Mouse (Mus musculus) brain, embryonic 14.5 days (tissue): ENCODE measurements around the gene Lrrc49. TPM values are rescaled to one million over a fixed set of nuclear protein-coding genes. Genes with fewer than 3 reads are reported as not detected.

Experiments
- DNase-seq: peaks from one replicate; pipeline ENCODE4 v3.0.0-alpha.2; 2011; ENCODE audit warnings: low read depth
- CTCF ChIP-seq: fragments of 200-500 bp; IDR thresholded peaks from 2 replicates; pipeline ENCODE4 v1.5.1; 2012; ENCODE audit warnings: inconsistent platforms, mild to moderate bottlenecking, moderate library complexity, borderline replicate concordance; ENCODE audit not compliant: insufficient read depth, insufficient read length; ENCODE audit errors: extremely low read depth
- POLR2A ChIP-seq: fragments of 200-500 bp; IDR thresholded peaks from 2 replicates; pipeline ENCODE4 v1.6.1; 2012; ENCODE audit warnings: mild to moderate bottlenecking, inconsistent platforms, borderline replicate concordance; ENCODE audit not compliant: poor library complexity, insufficient read depth, insufficient read length, severe bottlenecking; ENCODE audit errors: extremely low read depth
- polyA plus RNA-seq: library from polyadenylated mRNA; depleted of rRNA; stranded (reverse); fragments of >200 nt; gene quantifications from 2 replicates; pipeline ENCODE4 v1.2.3, GENCODE M21; 2012

Lrrc49 gene
- polyA plus RNA-seq, 1 experiment: 72.4 TPM

- TF ChIP-seq CTCF: no peak
- no peak for TF ChIP-seq POLR2A
- no peak for DNase-seq
These were observed 77.8 kb downstream of the Lrrc49 start for GRCm38 (mm10) chr9:60610194-60610593.

DNA sequence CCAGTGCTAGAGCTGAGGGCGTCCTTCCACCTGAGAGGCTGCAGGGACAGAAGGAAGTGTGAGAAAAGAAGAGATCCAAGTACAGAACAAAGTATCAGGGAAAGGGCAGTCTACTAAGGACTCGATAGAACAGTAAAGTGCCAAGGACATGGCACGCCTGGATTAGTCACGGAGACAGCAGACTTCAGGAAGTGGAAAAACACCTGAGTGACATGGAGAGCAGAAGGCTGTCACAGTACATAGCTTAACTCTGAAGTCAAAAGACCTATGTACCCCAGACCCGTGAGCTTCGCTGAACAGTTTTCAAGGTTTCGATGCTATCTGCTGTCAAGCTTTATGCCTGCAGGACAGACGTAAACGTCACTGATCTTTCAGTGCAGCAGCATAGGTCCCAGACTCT lies 79.1 kb downstream of the Lrrc49 start:
- TF ChIP-seq CTCF (no peak), POLR2A (no peak)
- DNase-seq: no peak

GRCm38 (mm10) chr9:60608086-60608485 lies 79.9 kb downstream of the Lrrc49 start:
- TF ChIP-seq POLR2A: no peak
- no peak for TF ChIP-seq CTCF
- no peak for DNase-seq

GRCm38 (mm10) chr9:60604971-60605370 lies 83.0 kb downstream of the Lrrc49 start:
- no peak for DNase-seq
- TF ChIP-seq CTCF (no peak), POLR2A (no peak)

GRCm38 (mm10) chr9:60601936-60602335 lies 86.0 kb downstream of the Lrrc49 start:
- TF ChIP-seq POLR2A (no peak), CTCF (no peak)
- no peak for DNase-seq

DNA sequence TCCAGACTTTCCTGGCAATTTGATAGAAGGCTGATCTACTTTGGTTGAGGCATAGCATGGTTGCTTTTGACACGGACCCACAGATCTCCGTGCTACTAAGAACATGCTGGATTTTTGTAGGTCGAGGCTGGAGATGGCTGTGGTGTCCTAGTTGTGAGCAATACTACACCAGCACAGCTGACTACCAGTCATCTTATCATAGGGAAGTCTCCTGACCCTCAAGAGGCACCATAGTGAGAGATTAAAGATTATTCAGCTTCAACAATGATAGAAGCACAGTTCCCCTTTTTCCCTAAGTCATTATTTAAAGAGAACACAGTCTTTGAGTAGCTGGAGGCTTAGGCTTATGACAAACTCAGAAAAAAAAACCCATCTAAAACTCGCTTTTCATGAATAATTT lies 87.7 kb downstream of the Lrrc49 start:
- TF ChIP-seq POLR2A (no peak), CTCF (no peak)
- no peak for DNase-seq

GRCm38 (mm10) chr9:60599489-60599888 lies 88.5 kb downstream of the Lrrc49 start:
- peak; percentile 77; the same call in 1 of the 2 replicates for TF ChIP-seq CTCF
- no peak for TF ChIP-seq POLR2A
- peak; percentile 76 for DNase-seq

- no peak for DNase-seq
- TF ChIP-seq POLR2A (no peak), CTCF (no peak)
These were observed 92.6 kb downstream of the Lrrc49 start for GRCm38 (mm10) chr9:60595406-60595805.

GRCm38 (mm10) chr9:60592974-60593373 lies 95.0 kb downstream of the Lrrc49 start:
- DNase-seq: no peak

DNA sequence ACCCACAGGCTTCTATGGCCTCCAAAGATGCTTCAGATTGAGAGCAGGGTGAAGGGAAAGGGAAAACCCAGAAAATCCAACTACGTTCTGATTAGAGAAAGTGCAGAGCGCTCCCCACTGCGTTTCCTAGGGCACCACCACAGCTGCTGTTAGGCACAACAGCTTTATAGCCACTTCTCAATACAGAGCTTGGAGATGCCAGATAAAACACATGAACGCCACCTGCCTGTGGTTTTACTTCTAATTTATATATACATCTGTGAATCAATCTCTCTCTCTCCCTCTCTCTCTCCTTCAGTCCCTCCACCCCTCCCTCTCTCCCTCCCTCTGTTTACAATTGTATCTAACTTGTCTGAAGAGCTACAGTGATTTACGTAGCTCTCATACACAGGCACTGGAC lies 95.6 kb downstream of the Lrrc49 start:
- TF ChIP-seq CTCF (no peak), POLR2A (no peak)
- DNase-seq: no peak

More at GRCm38 (mm10) chr9:60592974-60593373, 95.0 kb downstream of the Lrrc49 start:
- no peak for TF ChIP-seq POLR2A
- TF ChIP-seq CTCF: no peak

DNA sequence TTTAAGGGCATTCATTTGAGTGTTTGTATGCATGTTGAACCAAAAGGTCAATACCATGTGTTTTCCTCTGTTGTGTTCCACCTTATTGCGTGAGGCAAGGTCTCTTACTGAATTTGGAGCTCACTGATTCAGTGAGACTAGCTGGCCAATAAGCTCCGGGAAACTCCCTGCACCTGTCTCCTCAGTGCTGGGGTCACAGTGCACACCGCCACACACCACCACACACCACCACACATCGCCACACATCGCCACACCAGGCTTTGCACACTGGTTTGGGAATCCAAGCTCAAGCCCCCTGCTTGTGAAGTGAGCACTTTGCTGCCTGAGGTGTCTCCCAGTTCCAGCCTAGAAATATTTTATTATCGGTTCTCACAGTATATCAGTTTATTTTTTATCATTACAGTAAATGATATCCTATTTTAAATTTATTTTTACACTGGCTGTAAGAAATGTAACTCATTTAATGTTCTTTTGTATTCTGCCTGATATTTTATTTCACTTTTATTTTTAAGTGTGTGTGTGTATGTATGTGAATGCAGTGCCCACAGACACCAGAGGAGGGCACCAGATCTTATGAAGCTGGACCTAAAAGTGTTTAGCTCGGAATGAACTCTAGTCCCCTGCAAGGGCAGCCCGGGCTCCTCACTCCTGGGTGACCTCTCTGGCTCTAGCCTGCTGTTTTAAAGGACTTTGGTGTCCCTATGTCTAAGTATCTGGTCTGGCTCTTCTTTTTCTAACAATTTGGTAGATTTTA lies 96.9 kb downstream of the Lrrc49 start:
- DNase-seq: no peak
- no peak for TF ChIP-seq POLR2A
- peak; percentile 22; the same call in 1 of the 2 replicates for TF ChIP-seq CTCF

- DNase-seq: no peak
- TF ChIP-seq CTCF: no peak
- TF ChIP-seq POLR2A: no peak
These were observed 99.0 kb downstream of the Lrrc49 start for GRCm38 (mm10) chr9:60588914-60589313.

- no peak for TF ChIP-seq POLR2A
- TF ChIP-seq CTCF: peak; percentile 35; the same call in 1 of the 2 replicates
- DNase-seq: peak; percentile 28
These were observed 101.0 kb downstream of the Lrrc49 start for GRCm38 (mm10) chr9:60586920-60587319.
